In the genomic region with DNA sequence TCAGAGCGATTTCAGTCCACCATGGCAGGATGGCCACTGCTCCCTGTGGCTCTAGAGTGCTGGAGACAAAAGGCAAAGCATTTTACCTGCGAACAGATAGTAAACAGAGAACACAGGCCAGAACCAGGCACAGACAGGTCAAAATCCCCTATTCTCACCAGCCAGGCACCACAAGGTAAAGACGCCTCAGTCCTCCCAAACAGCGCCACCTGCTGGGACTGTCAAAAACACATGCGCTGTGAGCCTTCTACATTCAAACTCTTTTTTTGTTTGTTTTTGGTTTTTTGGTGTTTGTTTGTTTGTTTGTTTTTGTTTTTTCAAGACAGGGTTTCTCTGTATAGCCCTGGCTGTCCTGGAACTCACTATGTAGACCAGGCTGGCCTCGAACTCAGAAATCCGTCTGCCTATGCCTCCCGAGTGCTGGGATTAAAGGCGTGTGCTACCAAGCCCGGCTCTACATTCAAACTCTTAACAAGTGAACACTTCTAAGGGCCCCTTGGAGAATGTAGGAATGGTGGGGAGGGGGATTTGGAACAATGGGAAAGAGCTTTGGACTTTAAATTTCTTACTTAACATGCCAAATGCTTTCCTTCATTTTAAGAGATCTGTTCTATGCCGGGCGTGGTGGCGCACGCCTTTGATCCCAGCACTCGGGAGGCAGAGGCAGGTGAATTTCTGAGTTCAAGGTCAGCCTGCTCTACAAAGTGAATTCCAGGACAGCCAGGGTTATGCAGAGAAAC, we compare ENCODE assay signal across 14 mouse cellular contexts. TPM values are rescaled to one million over a fixed set of nuclear protein-coding genes. Genes with fewer than 3 reads are reported as not detected.
DNase-seq lines count a peak whose midpoint lies in the region; ATAC-seq and TF ChIP-seq lines count a peak whose summit lies in the region.
"Had no signal": no experiment of that assay in that cellular context is flagged by ENCODE, and none has a peak within 500 bp of the region (broad histone marks: within the 10 kb centered on the region; RNA-seq: fewer than 3 reads in every experiment).

No protein-coding gene starts in this region.

- ATAC-seq in liver, embryonic 14.5 days (ENCODE audit: insufficient read depth), result no peak
- no peak for ATAC-seq in heart, embryonic 12.5 days (ENCODE audit: insufficient number of reproducible peaks, low FRiP score)

- intact Hi-C loops in heart, adult 2 months (cut with DNase I), result no loop called here

- H3K9ac ChIP-seq in heart, adult 2 months (ENCODE audit: low read depth, low read length), result no peak overlapping the region
- H3K9ac ChIP-seq in liver, embryonic 14.5 days (replicated peaks), result no peak overlapping the region
- no peak overlapping the region for H3K9ac ChIP-seq in heart, embryonic 12.5 days
- H3K9ac ChIP-seq: limb, embryonic 12.5 days had no signal

- DNase-seq in heart, adult 2 months, result no peak
- DNase-seq in heart, adult 9 months (ENCODE audit: low spot score in 2 of 2), result no peak
- peak; percentile 11 for DNase-seq in thymus, postnatal 0 days (ENCODE audit: low spot score)
- no peak for DNase-seq in thymus, adult 18-20 months
- no peak for DNase-seq in liver, embryonic 14.5 days (ENCODE audit: low read depth in 3 of 3, low spot score in 3 of 3)
- no peak for DNase-seq in c-Kit-positive CD71-positive TER-119-positive erythroid progenitor cells, embryonic 14.5 days (ENCODE audit: low spot score)
- DNase-seq in ovary, postnatal 14 days (ENCODE audit: low spot score), result no peak
- DNase-seq: cerebellum, adult 11 months; gastrocnemius, postnatal 25 days; heart, postnatal 4 days; kidney, postnatal 25 days had no signal

- no peaks in the 10 kb centered on the region for H3K9me3 ChIP-seq in liver, embryonic 14.5 days (ENCODE audit: control insufficient read depth, low read length)
- no peaks in the 10 kb centered on the region; the same call in 1 of the 2 replicates for H3K9me3 ChIP-seq in heart, embryonic 12.5 days (replicated peaks)
- H3K9me3 ChIP-seq: limb, embryonic 12.5 days; midbrain, embryonic 10.5 days had no signal

- TF ChIP-seq EP300 in heart, adult 2 months (IDR thresholded peaks at IDR 0.05; ENCODE audit: insufficient read depth, low read depth, low read length), result no peak
- TF ChIP-seq EP300 in liver, embryonic 14.5 days (IDR thresholded peaks at IDR 0.05; ENCODE audit: low read depth), result no peak

- peak; percentile 42 for TF ChIP-seq CTCF in heart, adult 2 months (IDR thresholded peaks at IDR 0.05)
- peak; percentile 73 for TF ChIP-seq CTCF in liver, embryonic 14.5 days (IDR thresholded peaks at IDR 0.05; ENCODE audit: low read depth)

- H3K4me3 ChIP-seq in heart, adult 2 months, result no peak overlapping the region
- no peak overlapping the region for H3K4me3 ChIP-seq in liver, embryonic 14.5 days (ENCODE audit: insufficient read depth in 1 of 2, low read depth in 2 of 2, low read length in 2 of 2)
- no peak overlapping the region for H3K4me3 ChIP-seq in heart, embryonic 12.5 days
- H3K4me3 ChIP-seq: limb, embryonic 12.5 days; midbrain, embryonic 10.5 days had no signal

- no peaks in the 10 kb centered on the region for H3K79me2 ChIP-seq in heart, adult 2 months (replicated peaks; ENCODE audit: control insufficient read depth, insufficient read depth, low read length)

- H3K4me2 ChIP-seq in liver, embryonic 14.5 days (ENCODE audit: low read depth), result no peak overlapping the region
- no peak overlapping the region for H3K4me2 ChIP-seq in heart, embryonic 12.5 days
- H3K4me2 ChIP-seq: limb, embryonic 12.5 days had no signal

- WGBS in heart, adult 2 months, result 83% methylated on average over 15 of the region's 15 CpGs
- WGBS in liver, embryonic 14.5 days (ENCODE audit: insufficient replicate concordance), result 75% methylated on average over 15 of the region's 15 CpGs
- 84% methylated on average over 15 of the region's 15 CpGs for WGBS in heart, embryonic 12.5 days

- no peaks in the 10 kb centered on the region for H3K4me1 ChIP-seq in heart, adult 2 months (ENCODE audit: control insufficient read depth, insufficient read depth, low read length)
- no peaks in the 10 kb centered on the region for H3K4me1 ChIP-seq in liver, embryonic 14.5 days (replicated peaks; ENCODE audit: control insufficient read depth in 2 of 2, insufficient read depth in 2 of 2, low read length in 1 of 2)
- peaks cover 10% of the 10 kb centered on the region for H3K4me1 ChIP-seq in heart, embryonic 12.5 days (replicated peaks)
- H3K4me1 ChIP-seq: midbrain, embryonic 10.5 days had no signal

- no peaks in the 10 kb centered on the region for H3K27me3 ChIP-seq in heart, adult 2 months (ENCODE audit: control insufficient read depth, insufficient read depth, low read length)
- no peaks in the 10 kb centered on the region for H3K27me3 ChIP-seq in liver, embryonic 14.5 days (ENCODE audit: control insufficient read depth, insufficient read depth, low read length)
- no peaks in the 10 kb centered on the region; the same call in 1 of the 2 replicates for H3K27me3 ChIP-seq in heart, embryonic 12.5 days (replicated peaks)
- H3K27me3 ChIP-seq: limb, embryonic 12.5 days had no signal

- H3K27ac ChIP-seq in heart, adult 2 months, result no peak overlapping the region
- no peak overlapping the region for H3K27ac ChIP-seq in liver, embryonic 14.5 days
- H3K27ac ChIP-seq in heart, embryonic 12.5 days (ENCODE audit: poor library complexity, severe bottlenecking), result no peak overlapping the region
- H3K27ac ChIP-seq: limb, embryonic 12.5 days; midbrain, embryonic 10.5 days had no signal

- H3K36me3 ChIP-seq in heart, adult 2 months (ENCODE audit: control insufficient read depth, insufficient read depth, low read length), result no peaks in the 10 kb centered on the region
- H3K36me3 ChIP-seq in liver, embryonic 14.5 days (replicated peaks; ENCODE audit: control insufficient read depth, insufficient read depth, low read depth), result no peaks in the 10 kb centered on the region
- no peaks in the 10 kb centered on the region for H3K36me3 ChIP-seq in heart, embryonic 12.5 days
- H3K36me3 ChIP-seq: limb, embryonic 12.5 days; midbrain, embryonic 10.5 days had no signal

- no peak for TF ChIP-seq POLR2A in heart, adult 2 months (IDR thresholded peaks at IDR 0.05; ENCODE audit: insufficient read depth, low read depth, low read length)

RNA-seq across cellular contexts. Expression of gene Arhgdib, which starts 58.2 kb away (rescaled TPM):
- 10 to 100 TPM; 24.0 to 30.4 TPM for total RNA-seq in heart, adult 2 months (2021)
- 41.7 and 57.6 TPM in 2 replicates for polyA plus RNA-seq in heart, adult 2 months (2012; rRNA removed)
- polyA plus RNA-seq in thymus, postnatal 0 days (2015; fragmentation: Nextera tagmentation; extraction: Ambion mirVana), result 966 and 1,117 TPM in 2 replicates
- 79.4 and 84.5 TPM in 2 replicates for polyA plus RNA-seq in liver, embryonic 14.5 days (2012; rRNA removed)
- 108 and 122 TPM in 2 replicates for polyA plus RNA-seq in liver, embryonic 14.5 days (2014; fragmentation: Nextera tagmentation; extraction: Ambion mirVana)
- polyA plus RNA-seq in heart, embryonic 12.5 days (2016; fragmentation: Nextera tagmentation; extraction: Ambion mirVana), result 93.8 and 99.8 TPM in 2 replicates
